Mouse (Mus musculus) embryonic fibroblast, embryonic 13.5 days (primary cell): Measurements from ENCODE around the gene Tuba3a.

Experiments used
- CTCF ChIP-seq: IDR thresholded peaks from 2 replicates; pipeline ENCODE4 v1.5.1; 2011; ENCODE audit warnings: mild to moderate bottlenecking, control low read depth, low read length, moderate library complexity, borderline replicate concordance; ENCODE audit not compliant: insufficient read depth
- POLR2A ChIP-seq: IDR thresholded peaks from 2 replicates; pipeline ENCODE4 v1.6.1; 2011; ENCODE audit warnings: low read depth, mild to moderate bottlenecking, control low read depth, low read length, moderate library complexity

GRCm38 (mm10) chr6:125330626-125331326, 44.9 kb upstream of the Tuba3a start:
- TF ChIP-seq CTCF: no peak
- TF ChIP-seq POLR2A: peak; percentile 88
